Mouse (Mus musculus): ENCODE results near the gene Six5. TPM values are rescaled to one million over a fixed set of nuclear protein-coding genes. Genes with fewer than 3 reads are reported as not detected.
A peak's percentile ranks its signal among the peaks of the same experiment; 100 is the strongest.

Six5 gene
- polyA plus RNA-seq, 1 experiment, result 6.5 TPM

DNA sequence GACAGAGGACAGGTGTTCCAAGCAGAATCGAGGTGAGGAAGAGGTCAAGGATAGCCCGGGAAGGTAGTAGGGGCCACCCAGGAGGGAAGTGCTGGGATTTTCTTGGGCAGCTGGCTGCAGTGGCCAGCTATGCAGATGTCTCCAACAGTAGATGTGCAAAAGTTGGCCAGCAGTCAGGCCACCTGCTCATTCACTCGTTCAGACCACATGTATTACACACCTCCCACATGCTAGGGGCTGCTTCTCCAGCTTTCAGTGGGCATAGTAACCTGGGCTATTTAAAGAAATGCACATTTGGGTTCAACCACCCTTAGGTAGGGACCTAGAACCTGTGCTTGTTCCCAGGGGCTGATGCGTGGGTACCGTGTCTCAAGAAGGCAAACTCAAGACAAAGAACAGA is 33.4 kb downstream of the Six5 start:
- 87% methylated on average over 5 of the region's 5 CpGs for WGBS
- Histone ChIP-seq H3K4me3 (replicated peaks; ENCODE audit: control insufficient read depth, low read depth, low read length) (no peak overlapping the region), H3K4me1 (ENCODE audit: control insufficient read depth, insufficient read depth, low read length) (no peaks in the 10 kb centered on the region; the same call in 1 of the 2 replicates), H3K27ac (ENCODE audit: control insufficient read depth, insufficient read depth, low read depth, low read length, poor library complexity) (no peak overlapping the region)
- TF ChIP-seq CTCF (IDR thresholded peaks at IDR 0.05; ENCODE audit: control insufficient read depth, insufficient read depth, low read length) (no peak), POLR2A (IDR thresholded peaks at IDR 0.05; ENCODE audit: borderline replicate concordance, control insufficient read depth, low read depth, low read length) (no peak)

DNA sequence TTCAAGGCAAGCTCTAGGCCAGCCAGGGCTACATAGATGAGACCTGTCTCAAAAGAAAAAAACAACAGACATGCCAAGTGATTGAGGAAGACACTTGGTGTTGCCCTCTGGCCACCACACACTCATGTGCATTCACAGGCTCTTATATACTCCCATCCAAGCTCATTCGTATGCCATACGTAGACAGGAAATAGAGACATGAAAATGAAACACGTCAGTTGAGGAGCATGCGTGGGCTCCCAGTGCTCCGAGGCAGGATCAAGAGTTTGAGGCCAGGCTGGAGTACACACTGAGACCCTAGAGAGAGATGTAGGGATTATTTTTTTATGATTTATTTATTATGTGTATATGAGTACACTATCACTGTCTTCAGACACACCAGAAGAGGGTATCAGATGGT is 35.0 kb downstream of the Six5 start:
- Histone ChIP-seq H3K27ac (ENCODE audit: control insufficient read depth, insufficient read depth, low read depth, low read length, poor library complexity) (no peak overlapping the region), H3K4me1 (ENCODE audit: control insufficient read depth, insufficient read depth, low read length) (no peaks in the 10 kb centered on the region; the same call in 1 of the 2 replicates), H3K4me3 (replicated peaks; ENCODE audit: control insufficient read depth, low read depth, low read length) (no peak overlapping the region)
- TF ChIP-seq CTCF (IDR thresholded peaks at IDR 0.05; ENCODE audit: control insufficient read depth, insufficient read depth, low read length) (no peak), POLR2A (IDR thresholded peaks at IDR 0.05; ENCODE audit: borderline replicate concordance, control insufficient read depth, low read depth, low read length) (no peak)
- 84% methylated on average over 5 of the region's 5 CpGs for WGBS

DNA sequence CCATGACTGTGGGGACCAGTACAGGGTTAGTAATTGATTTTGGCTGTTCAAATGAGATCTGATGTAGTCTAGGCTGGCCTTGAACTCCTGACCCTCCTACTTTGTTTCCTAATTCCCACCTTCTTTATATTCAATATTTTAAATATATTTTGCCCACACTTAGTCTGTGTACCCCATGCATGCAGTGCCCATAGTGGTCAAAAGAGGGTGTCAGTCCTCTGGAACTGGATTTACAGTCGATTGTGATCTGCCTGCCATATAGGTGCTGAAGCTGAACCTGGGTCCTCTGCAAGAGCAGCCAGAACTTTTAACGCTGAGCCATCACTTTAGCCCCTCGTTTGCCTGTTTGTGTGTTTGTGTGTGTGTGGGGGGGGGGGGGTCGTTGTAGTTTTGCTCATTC is 36.3 kb downstream of the Six5 start:
- no peak overlapping the region for H3K4me3 ChIP-seq (replicated peaks; ENCODE audit: control insufficient read depth, low read depth, low read length)
- WGBS, result 36% methylated on average over 4 of the region's 4 CpGs
- H3K4me1 ChIP-seq (ENCODE audit: control insufficient read depth, insufficient read depth, low read length), result no peaks in the 10 kb centered on the region; the same call in 1 of the 2 replicates
- no peak overlapping the region for H3K27ac ChIP-seq (ENCODE audit: control insufficient read depth, insufficient read depth, low read depth, low read length, poor library complexity)
- TF ChIP-seq CTCF (IDR thresholded peaks at IDR 0.05; ENCODE audit: control insufficient read depth, insufficient read depth, low read length), result no peak
- no peak for TF ChIP-seq POLR2A (IDR thresholded peaks at IDR 0.05; ENCODE audit: borderline replicate concordance, control insufficient read depth, low read depth, low read length)

DNA sequence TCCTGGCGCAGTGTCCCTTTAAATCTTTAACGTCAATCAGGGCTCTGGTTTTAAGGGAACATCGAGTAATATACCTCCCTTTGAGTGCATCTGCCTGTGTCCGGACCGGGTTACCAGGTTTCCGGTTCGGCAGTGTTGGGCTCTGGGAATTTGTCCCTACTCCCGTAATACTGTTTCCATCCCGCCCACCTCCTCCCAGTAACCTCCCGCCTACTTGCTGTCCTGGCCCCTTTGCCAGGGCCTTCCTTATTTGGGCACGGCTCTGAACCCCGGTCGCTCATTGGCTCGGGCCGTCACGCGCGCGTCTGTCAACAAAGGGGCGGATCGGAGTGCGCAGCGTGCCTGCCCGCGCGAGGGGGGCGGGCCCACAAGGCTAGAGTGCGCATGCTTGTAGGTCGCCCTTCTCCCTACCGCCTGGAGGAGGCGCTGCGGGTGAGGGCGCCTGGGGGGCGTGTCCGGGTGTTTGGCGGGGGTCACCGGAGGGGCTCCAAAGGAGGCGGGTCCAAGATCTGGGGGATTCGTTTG is 37.0 kb downstream of the Six5 start:
- TF ChIP-seq POLR2A (IDR thresholded peaks at IDR 0.05; ENCODE audit: borderline replicate concordance, control insufficient read depth, low read depth, low read length) (no peak), CTCF (IDR thresholded peaks at IDR 0.05; ENCODE audit: control insufficient read depth, insufficient read depth, low read length) (peak; percentile 57)
- Histone ChIP-seq H3K4me1 (ENCODE audit: control insufficient read depth, insufficient read depth, low read length) (no peaks in the 10 kb centered on the region), H3K27ac (ENCODE audit: control insufficient read depth, insufficient read depth, low read depth, low read length, poor library complexity) (peak overlapping the region; percentile 56), H3K4me3 (replicated peaks; ENCODE audit: control insufficient read depth, low read depth, low read length) (peak overlapping the region; percentile 71)
- under 1% methylated on average over 39 of the region's 39 CpGs for WGBS

DNA sequence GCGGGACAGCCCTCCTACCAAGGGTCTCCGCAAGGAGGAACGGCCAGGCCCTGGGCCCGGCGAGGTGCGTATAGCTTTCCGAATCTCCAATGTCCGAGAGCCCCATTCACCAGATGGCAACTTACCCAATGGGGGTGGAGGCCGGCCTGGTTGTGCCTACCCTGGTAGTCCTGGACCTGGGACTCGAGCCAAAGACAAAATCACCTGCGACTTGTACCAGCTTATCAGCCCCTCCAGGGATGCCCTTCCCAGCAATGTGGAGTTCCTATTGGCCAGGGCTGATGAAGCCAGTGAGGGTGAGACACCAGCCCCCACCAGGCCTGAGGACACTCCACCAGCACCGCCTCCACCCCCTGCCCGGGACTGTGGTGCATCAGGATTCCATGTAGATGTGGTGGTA is 41.8 kb downstream of the Six5 start:
- Histone ChIP-seq H3K4me1 (ENCODE audit: control insufficient read depth, insufficient read depth, low read length) (no peaks in the 10 kb centered on the region), H3K27ac (ENCODE audit: control insufficient read depth, insufficient read depth, low read depth, low read length, poor library complexity) (no peak overlapping the region), H3K4me3 (replicated peaks; ENCODE audit: control insufficient read depth, low read depth, low read length) (no peak overlapping the region)
- TF ChIP-seq POLR2A (IDR thresholded peaks at IDR 0.05; ENCODE audit: borderline replicate concordance, control insufficient read depth, low read depth, low read length), result no peak
- TF ChIP-seq CTCF (IDR thresholded peaks at IDR 0.05; ENCODE audit: control insufficient read depth, insufficient read depth, low read length), result no peak
- WGBS, result 89% methylated on average over 13 of the region's 13 CpGs

DNA sequence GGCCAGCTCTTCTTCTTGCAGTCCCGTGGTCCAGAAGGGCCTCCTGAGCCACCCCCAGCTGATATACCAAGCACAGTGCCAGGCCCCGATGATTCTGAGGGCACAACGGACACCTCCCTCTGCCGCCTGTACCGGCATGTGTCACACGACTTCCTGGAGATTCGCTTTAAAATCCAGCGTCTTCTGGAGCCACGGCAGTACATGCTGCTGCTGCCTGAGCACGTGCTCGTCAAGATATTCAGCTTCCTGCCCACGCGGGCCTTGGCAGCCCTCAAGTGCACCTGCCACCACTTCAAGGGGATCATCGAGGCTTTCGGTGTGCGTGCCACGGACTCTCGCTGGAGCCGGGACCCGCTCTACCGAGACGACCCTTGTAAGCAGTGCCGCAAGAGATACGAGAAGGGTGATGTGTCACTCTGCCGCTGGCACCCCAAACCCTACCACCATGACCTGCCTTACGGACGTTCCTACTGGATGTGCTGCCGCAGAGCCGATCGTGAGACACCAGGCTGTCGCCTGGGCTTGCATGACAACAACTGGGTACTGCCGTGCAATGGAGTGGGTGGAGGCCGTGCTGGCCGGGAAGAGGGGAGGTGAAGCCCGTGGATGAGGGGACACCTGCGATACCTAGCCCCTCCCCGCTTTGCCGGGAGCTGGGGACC is 42.4 kb downstream of the Six5 start:
- no peak overlapping the region for H3K4me3 ChIP-seq (replicated peaks; ENCODE audit: control insufficient read depth, low read depth, low read length)
- WGBS, result 90% methylated on average over 38 of the region's 38 CpGs
- no peaks in the 10 kb centered on the region for H3K4me1 ChIP-seq (ENCODE audit: control insufficient read depth, insufficient read depth, low read length)
- H3K27ac ChIP-seq (ENCODE audit: control insufficient read depth, insufficient read depth, low read depth, low read length, poor library complexity), result no peak overlapping the region
- TF ChIP-seq POLR2A (IDR thresholded peaks at IDR 0.05; ENCODE audit: borderline replicate concordance, control insufficient read depth, low read depth, low read length) (no peak), CTCF (IDR thresholded peaks at IDR 0.05; ENCODE audit: control insufficient read depth, insufficient read depth, low read length) (no peak)

DNA sequence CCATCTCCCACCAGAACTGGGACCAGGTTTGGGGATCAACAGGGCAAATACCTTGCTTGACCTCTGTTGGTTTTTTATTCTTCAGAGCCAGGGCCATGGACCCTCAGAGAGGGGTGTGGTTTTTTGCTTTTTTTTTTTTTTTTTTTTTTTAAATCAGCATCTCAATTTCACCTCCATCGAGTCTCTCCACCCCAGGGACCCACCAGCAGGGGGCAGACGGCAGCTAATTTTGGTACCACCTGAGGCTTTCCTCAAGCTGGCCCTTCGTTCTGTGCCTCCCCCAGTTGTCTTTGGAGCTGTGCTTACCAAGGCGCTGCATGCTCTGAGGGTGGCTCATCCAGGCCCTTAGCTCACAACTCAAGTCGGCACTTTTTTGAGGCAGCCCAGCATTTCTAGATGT is 43.0 kb downstream of the Six5 start:
- TF ChIP-seq POLR2A (IDR thresholded peaks at IDR 0.05; ENCODE audit: borderline replicate concordance, control insufficient read depth, low read depth, low read length), result no peak
- peak; percentile 46; the same call in 1 of the 2 replicates for TF ChIP-seq CTCF (IDR thresholded peaks at IDR 0.05; ENCODE audit: control insufficient read depth, insufficient read depth, low read length)
- no peak overlapping the region for H3K4me3 ChIP-seq (replicated peaks; ENCODE audit: control insufficient read depth, low read depth, low read length)
- no peak overlapping the region for H3K27ac ChIP-seq (ENCODE audit: control insufficient read depth, insufficient read depth, low read depth, low read length, poor library complexity)
- WGBS, result 45% methylated on average over 5 of the region's 5 CpGs
- H3K4me1 ChIP-seq (ENCODE audit: control insufficient read depth, insufficient read depth, low read length), result no peaks in the 10 kb centered on the region

DNA sequence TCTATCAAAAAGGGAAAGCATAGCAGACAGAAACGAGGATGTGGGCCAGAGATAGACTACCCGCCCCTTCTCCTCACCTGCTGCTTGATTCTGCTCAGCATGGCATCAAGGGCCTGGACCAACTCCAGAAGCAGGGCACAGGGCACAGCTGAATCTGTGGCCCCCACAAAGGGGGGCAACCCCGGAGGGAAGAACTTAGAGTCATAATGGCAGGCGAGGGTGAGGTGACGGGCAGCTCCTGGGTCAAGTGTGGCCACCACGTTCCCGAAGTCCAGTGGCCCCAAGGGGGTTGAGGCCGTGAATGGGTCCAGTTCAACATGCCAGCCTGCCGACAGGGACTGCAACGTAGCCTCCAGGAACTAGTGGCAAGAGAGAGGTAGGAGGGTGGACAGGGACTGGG is 52.4 kb downstream of the Six5 start:
- Histone ChIP-seq H3K27ac (ENCODE audit: control insufficient read depth, insufficient read depth, low read depth, low read length, poor library complexity) (no peak overlapping the region), H3K4me3 (replicated peaks; ENCODE audit: control insufficient read depth, low read depth, low read length) (no peak overlapping the region), H3K4me1 (ENCODE audit: control insufficient read depth, insufficient read depth, low read length) (no peaks in the 10 kb centered on the region)
- 89% methylated on average over 10 of the region's 10 CpGs for WGBS
- no peak for TF ChIP-seq CTCF (IDR thresholded peaks at IDR 0.05; ENCODE audit: control insufficient read depth, insufficient read depth, low read length)
- no peak for TF ChIP-seq POLR2A (IDR thresholded peaks at IDR 0.05; ENCODE audit: borderline replicate concordance, control insufficient read depth, low read depth, low read length)

All from bone marrow, adult 2 months (tissue).